8 mouse cellular contexts compared by ENCODE assay signal in genomic region chr19:41981931-41982790, GRCm38 (mm10). TPM values are rescaled to one million over a fixed set of nuclear protein-coding genes. Genes with fewer than 3 reads are reported as not detected.
DNase-seq lines count a peak whose midpoint lies in the region; ATAC-seq and TF ChIP-seq lines count a peak whose summit lies in the region.

No protein-coding gene starts in this region.

- H3K27me3 ChIP-seq in C2C12 (ENCODE audit: control insufficient read depth, insufficient read depth, insufficient read length) (no peaks in the 10 kb centered on the region), ES-Bruce4 (ENCODE audit: control insufficient read depth, insufficient read depth, low read length, poor library complexity, severe bottlenecking) (no peaks in the 10 kb centered on the region)
- no peaks in the 10 kb centered on the region for H3K27me3 ChIP-seq in cerebellum, adult 2 months (ENCODE audit: control insufficient read depth, insufficient read depth, low read length)
- H3K27me3 ChIP-seq in hindbrain, embryonic 16.5 days (replicated peaks; ENCODE audit: control insufficient read depth, insufficient read depth, low read length): no peaks in the 10 kb centered on the region; the same call in 1 of the 2 replicates
- H3K27me3 ChIP-seq in liver, postnatal 0 days (ENCODE audit: insufficient read depth, low read length): peaks cover 13% of the 10 kb centered on the region

- TF ChIP-seq POLR2A in ES-Bruce4 (IDR thresholded peaks at IDR 0.05; ENCODE audit: insufficient read depth, low read length): no peak
- no peak for TF ChIP-seq POLR2A in cerebellum, adult 2 months (IDR thresholded peaks at IDR 0.05; ENCODE audit: borderline replicate concordance, insufficient read depth, low read length)

- intact Hi-C loops in gastrocnemius, adult 2 months (cut with DNase I): loop anchor here (2.0 to 5.0 kb wide), 2 partner anchors 45 to 50 kb away; partner anchors contain the start of genes Exosc1 and Zdhhc16

- H3K27ac ChIP-seq in ES-Bruce4 (ENCODE audit: insufficient read depth, low read length): no peak overlapping the region
- H3K27ac ChIP-seq in cerebellum, adult 2 months (ENCODE audit: insufficient read depth, low read length): peak overlapping the region; percentile 70
- H3K27ac ChIP-seq in gastrocnemius, adult 2 months: peak overlapping the region; percentile 93
- H3K27ac ChIP-seq in hindbrain, embryonic 16.5 days (ENCODE audit: low read depth, low read length): peak overlapping the region; percentile 89
- H3K27ac ChIP-seq in liver, postnatal 0 days (ENCODE audit: low read depth): peak overlapping the region; percentile 94

- peak overlapping the region; percentile 96 for H3K9ac ChIP-seq in ES-Bruce4 (ENCODE audit: low read depth, poor library complexity, severe bottlenecking)
- peak overlapping the region; percentile 85 for H3K9ac ChIP-seq in hindbrain, embryonic 16.5 days (ENCODE audit: low read depth, low read length)
- H3K9ac ChIP-seq in liver, postnatal 0 days (replicated peaks): peak overlapping the region; percentile 86

- peak overlapping the region; percentile 99 for H3K4me2 ChIP-seq in hindbrain, embryonic 16.5 days (ENCODE audit: low read length)
- peak overlapping the region; percentile 99 for H3K4me2 ChIP-seq in liver, postnatal 0 days (ENCODE audit: low read depth, low read length)

- H3K36me3 ChIP-seq in C2C12 (ENCODE audit: control insufficient read depth, insufficient read depth): peaks cover 13% of the 10 kb centered on the region
- H3K36me3 ChIP-seq in ES-Bruce4 (ENCODE audit: control insufficient read depth, insufficient read depth, low read length, poor library complexity, severe bottlenecking): no peaks in the 10 kb centered on the region
- H3K36me3 ChIP-seq in hindbrain, embryonic 16.5 days (ENCODE audit: control insufficient read depth, insufficient read depth, low read length): no peaks in the 10 kb centered on the region
- H3K36me3 ChIP-seq in liver, postnatal 0 days (replicated peaks; ENCODE audit: insufficient read depth, low read length): 0 out of 2 replicates have a peak, but pooled peaks cover 4% of the 10 kb centered on the region

- no peak for TF ChIP-seq EP300 in ES-Bruce4 (IDR thresholded peaks at IDR 0.05; ENCODE audit: insufficient read depth, low read depth, low read length)
- TF ChIP-seq EP300 in liver, postnatal 0 days (IDR thresholded peaks at IDR 0.05; ENCODE audit: low read depth): no peak

- TF ChIP-seq CTCF in C2C12 (IDR thresholded peaks at IDR 0.05; ENCODE audit: control insufficient read depth, insufficient read depth, insufficient read length): no peak
- TF ChIP-seq CTCF in ES-Bruce4 (IDR thresholded peaks at IDR 0.05; ENCODE audit: low read depth, low read length): no peak
- no peak for TF ChIP-seq CTCF in cerebellum, adult 2 months (IDR thresholded peaks at IDR 0.05; ENCODE audit: borderline replicate concordance, insufficient read depth, low read depth, low read length)
- TF ChIP-seq CTCF in gastrocnemius, adult 2 months (IDR thresholded peaks at IDR 0.05): no peak
- TF ChIP-seq CTCF in liver, postnatal 0 days (IDR thresholded peaks at IDR 0.05; ENCODE audit: low read depth): no peak

- H3ac ChIP-seq in C2C12 (ENCODE audit: control insufficient read depth, insufficient read length, low read depth): peak overlapping the region; percentile 83

- WGBS in cerebellum, adult 2 months: under 1% methylated on average over 73 of the region's 74 CpGs
- WGBS in hindbrain, embryonic 16.5 days: under 1% methylated on average over 68 of the region's 74 CpGs
- under 1% methylated on average over 71 of the region's 74 CpGs for WGBS in liver, postnatal 0 days (ENCODE audit: insufficient replicate concordance)

- peaks cover 95% of the 10 kb centered on the region for H3K79me2 ChIP-seq in C2C12 (ENCODE audit: control insufficient read depth, insufficient read depth)

- ATAC-seq in hindbrain, embryonic 16.5 days: no peak
- no peak for ATAC-seq in liver, postnatal 0 days

- H3K9me3 ChIP-seq in ES-Bruce4 (replicated peaks; ENCODE audit: control insufficient read depth, insufficient read depth, low read length, poor library complexity, severe bottlenecking): no peaks in the 10 kb centered on the region
- no peaks in the 10 kb centered on the region for H3K9me3 ChIP-seq in hindbrain, embryonic 16.5 days (ENCODE audit: control insufficient read depth, low read length)
- H3K9me3 ChIP-seq in liver, postnatal 0 days (ENCODE audit: low read length): no peaks in the 10 kb centered on the region

- H3K4me3 ChIP-seq in C2C12 (ENCODE audit: insufficient read depth, poor library complexity, severe bottlenecking) (peak overlapping the region; percentile 82), ES-Bruce4 (ENCODE audit: low read depth, low read length) (peak overlapping the region; percentile 72)
- peak overlapping the region; percentile 89 for H3K4me3 ChIP-seq in cerebellum, adult 2 months (replicated peaks; ENCODE audit: insufficient read depth, low read depth, low read length)
- peak overlapping the region; percentile 92 for H3K4me3 ChIP-seq in gastrocnemius, adult 2 months
- H3K4me3 ChIP-seq in hindbrain, embryonic 16.5 days (ENCODE audit: low read length): peak overlapping the region; percentile 95
- peak overlapping the region; percentile 92 for H3K4me3 ChIP-seq in liver, postnatal 0 days (ENCODE audit: low read depth, low read length)

- DNase-seq in cerebellum, adult 2 months: peak; percentile 80
- peak; percentile 79 for DNase-seq in gastrocnemius, adult 2 months
- peak; percentile 61 for DNase-seq in liver, postnatal 0 days
- DNase-seq in ovary, postnatal 14 days (ENCODE audit: low spot score): peak; percentile 53
- DNase-seq in frontal cortex, postnatal 10 days (ENCODE audit: low spot score in 2 of 2): no peak

- peaks cover 78% of the 10 kb centered on the region for H3K79me3 ChIP-seq in C2C12 (ENCODE audit: low read depth)

- H3K4me1 ChIP-seq in ES-Bruce4 (ENCODE audit: control insufficient read depth, insufficient read depth, low read length): peaks cover 4% of the 10 kb centered on the region
- H3K4me1 ChIP-seq in cerebellum, adult 2 months (ENCODE audit: control insufficient read depth, insufficient read depth, low read length): peaks cover 4% of the 10 kb centered on the region
- peaks cover 13% of the 10 kb centered on the region for H3K4me1 ChIP-seq in hindbrain, embryonic 16.5 days (ENCODE audit: control insufficient read depth, insufficient read depth, low read depth, low read length)
- H3K4me1 ChIP-seq in liver, postnatal 0 days (ENCODE audit: insufficient read depth): peaks cover 18% of the 10 kb centered on the region

TF ChIP-seq in C2C12, 6 proteins besides CTCF, POLR2A, EP300 and RAD21:
- no peak for TF ChIP-seq MAX (IDR thresholded peaks at IDR 0.05)

RNA-seq across cellular contexts. Expression of gene Ubtd1, which starts 0.6 kb away (rescaled TPM):
- polyA plus RNA-seq in C2C12 (2012; fragmentation: generic; extraction: Trizol) (73.0 TPM), ES-Bruce4 (2011; ENCODE audit: insufficient read depth, insufficient read length, low read depth, missing spikeins) (11.1 and 13.1 TPM in 2 replicates)
- 28.1 and 29.4 TPM in 2 replicates for polyA plus RNA-seq in cerebellum, adult 2 months (2012; rRNA removed)
- 10 to 100 TPM; 14.5 to 15.1 TPM for total RNA-seq in gastrocnemius, adult 2 months (2021)
- polyA plus RNA-seq in hindbrain, embryonic 16.5 days (2015; fragmentation: Nextera tagmentation; extraction: Ambion mirVana): 13.4 and 15.2 TPM in 2 replicates
- 6.9 and 9.0 TPM in 2 replicates for polyA plus RNA-seq in liver, postnatal 0 days (2015; fragmentation: Nextera tagmentation; extraction: Ambion mirVana)

RNA-seq across cellular contexts. Expression of gene Mms19, which starts 1.2 kb away (rescaled TPM):
- polyA plus RNA-seq in C2C12 (2012; fragmentation: generic; extraction: Trizol) (21.9 TPM), ES-Bruce4 (2011; ENCODE audit: insufficient read depth, insufficient read length, low read depth, missing spikeins) (77.9 and 83.9 TPM in 2 replicates)
- 54.9 and 65.5 TPM in 2 replicates for polyA plus RNA-seq in cerebellum, adult 2 months (2012; rRNA removed)
- 10 to 100 TPM in 1 of 2 experiments, 1 to 10 TPM in 1; 8.8 to 10.5 TPM for total RNA-seq in gastrocnemius, adult 2 months (2021)
- 30.0 and 31.3 TPM in 2 replicates for polyA plus RNA-seq in hindbrain, embryonic 16.5 days (2015; fragmentation: Nextera tagmentation; extraction: Ambion mirVana)
- polyA plus RNA-seq in liver, postnatal 0 days (2015; fragmentation: Nextera tagmentation; extraction: Ambion mirVana): 7.3 and 9.2 TPM in 2 replicates

RNA-seq across cellular contexts. Expression of gene Zdhhc16, which starts 48.9 kb away (rescaled TPM):
- 104 TPM for polyA plus RNA-seq in C2C12 (2012; fragmentation: generic; extraction: Trizol)
- polyA plus RNA-seq in ES-Bruce4 (2011; ENCODE audit: insufficient read depth, insufficient read length, low read depth, missing spikeins): 49.7 and 64.4 TPM in 2 replicates
- polyA plus RNA-seq in cerebellum, adult 2 months (2012; rRNA removed): 60.9 and 70.4 TPM in 2 replicates
- 10 to 100 TPM; 19.4 to 21.6 TPM for total RNA-seq in gastrocnemius, adult 2 months (2021)
- polyA plus RNA-seq in hindbrain, embryonic 16.5 days (2015; fragmentation: Nextera tagmentation; extraction: Ambion mirVana): 91.3 and 91.4 TPM in 2 replicates
- 22.6 and 24.9 TPM in 2 replicates for polyA plus RNA-seq in liver, postnatal 0 days (2015; fragmentation: Nextera tagmentation; extraction: Ambion mirVana)

RNA-seq across cellular contexts. Expression of gene Exosc1, which starts 48.9 kb away (rescaled TPM):
- polyA plus RNA-seq in C2C12 (2012; fragmentation: generic; extraction: Trizol) (46.5 TPM), ES-Bruce4 (2011; ENCODE audit: insufficient read depth, insufficient read length, low read depth, missing spikeins) (52.4 and 55.8 TPM in 2 replicates)
- 25.6 and 26.3 TPM in 2 replicates for polyA plus RNA-seq in cerebellum, adult 2 months (2012; rRNA removed)
- total RNA-seq in gastrocnemius, adult 2 months (2021): 10 to 100 TPM; 16.1 to 16.8 TPM
- polyA plus RNA-seq in hindbrain, embryonic 16.5 days (2015; fragmentation: Nextera tagmentation; extraction: Ambion mirVana): 52.4 and 55.9 TPM in 2 replicates
- 31.3 and 34.5 TPM in 2 replicates for polyA plus RNA-seq in liver, postnatal 0 days (2015; fragmentation: Nextera tagmentation; extraction: Ambion mirVana)

RNA-seq across cellular contexts. Expression of gene Ankrd2, which starts 53.6 kb away (rescaled TPM):
- 0.15 TPM for polyA plus RNA-seq in C2C12 (2012; fragmentation: generic; extraction: Trizol)
- not detected in 2 replicates for polyA plus RNA-seq in ES-Bruce4 (2011; ENCODE audit: insufficient read depth, insufficient read length, low read depth, missing spikeins)
- polyA plus RNA-seq in cerebellum, adult 2 months (2012; rRNA removed): 0.32 and 0.54 TPM in 2 replicates
- 100 to 1,000 TPM; 154 to 235 TPM for total RNA-seq in gastrocnemius, adult 2 months (2021)
- 1.1 and 1.5 TPM in 2 replicates for polyA plus RNA-seq in hindbrain, embryonic 16.5 days (2015; fragmentation: Nextera tagmentation; extraction: Ambion mirVana)
- polyA plus RNA-seq in liver, postnatal 0 days (2015; fragmentation: Nextera tagmentation; extraction: Ambion mirVana): 0.22 and 1.1 TPM in 2 replicates

Comparison
In these comparisons a context has a peak if more than half of its experiments do, and no peak if none do; other contexts are left out.
1. DNase-seq: peak in cerebellum, adult 2 months (2 of 2), gastrocnemius, adult 2 months (single experiment), liver, postnatal 0 days (single experiment) and ovary, postnatal 14 days (single experiment); none in frontal cortex, postnatal 10 days (0 of 2).
2. Peak in every context shown above with its lines, with median percentiles within 50 percentile points of each other: H3K4me3 ChIP-seq and H3K9ac ChIP-seq.